Mouse (Mus musculus) cerebellum, adult (tissue): ENCODE measurements around the gene Lamc1.

Experiments
- ATAC-seq: cut with Nextera tagmentation; 2 replicates; pipeline ENCODE4 v1.9.2; 2017; ENCODE audit warnings: mild to moderate bottlenecking, moderate library complexity, mixed read lengths; ENCODE audit not compliant: insufficient number of reproducible peaks, low FRiP score, low TSS enrichment

The Lamc1 gene

GRCm38 (mm10) chr1:153268806-153269309, 63.7 kb downstream of the Lamc1 start:
- ATAC-seq: no peak

- no peak for ATAC-seq
These were observed 64.3 kb downstream of the Lamc1 start for GRCm38 (mm10) chr1:153268306-153268705.

- ATAC-seq: no peak
These were observed 64.9 kb downstream of the Lamc1 start for GRCm38 (mm10) chr1:153267730-153268129.

GRCm38 (mm10) chr1:153266891-153267290, 65.7 kb downstream of the Lamc1 start:
- ATAC-seq: no peak

GRCm38 (mm10) chr1:153265579-153265978, 67.0 kb downstream of the Lamc1 start:
- no peak for ATAC-seq

- ATAC-seq: no peak
These were observed 67.5 kb downstream of the Lamc1 start for GRCm38 (mm10) chr1:153265066-153265465.

- no peak for ATAC-seq
These were observed 72.8 kb downstream of the Lamc1 start for GRCm38 (mm10) chr1:153259752-153260300.

- no peak for ATAC-seq
These were observed 79.9 kb downstream of the Lamc1 start for GRCm38 (mm10) chr1:153252540-153253210.

- ATAC-seq: no peak
These were observed 80.9 kb downstream of the Lamc1 start for GRCm38 (mm10) chr1:153251590-153252206.

- no peak for ATAC-seq
These were observed 91.2 kb downstream of the Lamc1 start for GRCm38 (mm10) chr1:153241346-153241745.

- ATAC-seq: no peak
These were observed 97.0 kb downstream of the Lamc1 start for GRCm38 (mm10) chr1:153235576-153235975.

GRCm38 (mm10) chr1:153231681-153232080, 100.9 kb downstream of the Lamc1 start:
- no peak for ATAC-seq

GRCm38 (mm10) chr1:153227916-153228315, 104.7 kb downstream of the Lamc1 start:
- no peak for ATAC-seq

GRCm38 (mm10) chr1:153227096-153227495, 105.5 kb downstream of the Lamc1 start:
- no peak for ATAC-seq

GRCm38 (mm10) chr1:153225786-153226725, 106.5 kb downstream of the Lamc1 start:
- no peak for ATAC-seq

GRCm38 (mm10) chr1:153224331-153224730, 108.3 kb downstream of the Lamc1 start:
- ATAC-seq: no peak

GRCm38 (mm10) chr1:153219376-153219775, 113.2 kb downstream of the Lamc1 start:
- ATAC-seq: 0 out of 2 replicates have a peak, but pooled peaks have one; percentile 26

- no peak for ATAC-seq
These were observed 116.1 kb downstream of the Lamc1 start for GRCm38 (mm10) chr1:153216516-153216915.

- ATAC-seq: no peak
These were observed 116.9 kb downstream of the Lamc1 start for GRCm38 (mm10) chr1:153215676-153216075.

- no peak for ATAC-seq
These were observed 121.6 kb downstream of the Lamc1 start for GRCm38 (mm10) chr1:153210992-153211391.
